Mouse (Mus musculus): ENCODE measurements around the gene Glis3.

GRCm38 (mm10) chr19:28365897-28366296 is 314.0 kb downstream of the Glis3 start:
- TF ChIP-seq CTCF (IDR thresholded peaks at IDR 0.05; ENCODE audit: borderline replicate concordance, insufficient read depth, low read length) (no peak), POLR2A (IDR thresholded peaks at IDR 0.05; ENCODE audit: low read depth, low read length) (no peak)
